Mouse (Mus musculus): Measurements from ENCODE around the gene Fsip1.

Gene Fsip1

DNA sequence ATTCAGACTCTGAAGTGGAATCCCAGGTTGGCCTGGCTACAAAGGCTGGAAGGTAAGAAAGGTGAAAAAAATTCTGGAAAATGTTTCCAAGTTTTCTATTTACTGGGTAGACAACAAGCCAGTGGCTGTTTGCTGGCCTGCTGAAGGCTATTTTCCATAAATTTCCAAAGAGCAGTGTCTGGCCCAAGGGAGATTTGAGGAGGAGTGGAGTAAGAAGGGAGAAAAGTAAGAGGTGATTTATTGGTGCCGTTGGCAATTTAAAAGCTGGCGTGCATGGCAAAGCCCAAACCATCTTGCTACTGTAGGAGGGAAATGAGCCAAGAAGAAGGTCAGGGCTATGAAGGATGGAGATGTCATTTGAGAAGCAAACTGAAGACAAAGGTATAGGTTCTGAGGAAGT lies 171.1 kb downstream of the Fsip1 start:
- DNase-seq = no peak

DNA sequence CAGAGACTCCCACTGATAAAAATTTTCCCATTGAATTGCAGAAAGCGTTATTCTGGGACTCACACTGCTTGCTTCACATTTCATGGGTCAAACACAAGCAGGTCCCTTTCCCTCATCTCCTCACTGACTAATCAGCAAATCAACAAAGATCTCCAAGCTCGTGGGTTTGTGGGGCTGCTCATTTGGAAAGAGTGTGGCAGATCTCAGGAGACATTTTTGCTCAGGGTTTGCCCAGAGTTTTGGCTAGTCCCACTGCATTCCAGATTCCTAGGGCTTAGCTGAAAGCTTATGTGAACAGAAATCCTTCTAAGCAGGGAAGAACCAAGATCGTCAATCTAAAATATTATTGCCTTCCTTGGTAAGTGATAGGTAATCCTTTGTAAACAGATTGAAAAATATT lies 172.1 kb downstream of the Fsip1 start:
- no peak for DNase-seq

DNA sequence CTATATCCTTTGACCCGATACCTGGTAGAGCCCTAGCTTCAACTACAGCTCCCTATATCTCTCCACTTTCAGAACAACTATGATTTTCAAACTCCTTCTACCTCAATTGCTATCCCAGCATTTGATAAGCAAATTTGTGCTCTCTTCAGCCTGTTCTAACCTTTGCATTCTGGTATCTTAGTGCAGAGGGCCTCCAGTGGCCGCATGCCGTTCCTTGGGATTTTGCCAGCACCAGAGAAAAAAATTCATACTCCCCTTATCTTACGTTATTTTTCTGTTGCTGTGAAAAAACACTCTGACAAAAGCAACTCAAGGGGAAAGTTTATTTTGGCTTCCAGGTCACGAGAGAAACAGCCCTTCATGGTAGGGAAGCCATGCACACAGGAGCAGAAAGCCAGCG lies 173.1 kb downstream of the Fsip1 start:
- DNase-seq = no peak

DNA sequence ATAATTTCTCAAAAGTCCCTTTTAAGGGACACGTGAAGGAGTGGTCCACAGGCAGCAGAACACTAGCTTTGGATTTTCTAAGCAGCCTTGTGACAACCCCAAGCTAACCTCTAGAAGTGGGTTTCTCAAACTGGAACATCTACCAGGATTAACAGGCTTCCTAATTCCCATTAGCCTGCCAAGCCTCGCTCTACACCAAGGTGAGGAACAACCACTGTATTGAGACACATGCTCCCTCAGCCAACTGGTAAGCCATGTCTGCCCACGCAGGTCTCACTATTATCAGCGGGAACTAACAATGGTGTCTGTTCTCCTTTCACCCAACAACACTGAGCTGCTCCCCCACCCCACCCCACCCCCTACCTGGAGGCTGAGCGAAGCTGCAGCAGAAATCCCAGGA lies 175.2 kb downstream of the Fsip1 start:
- no peak for DNase-seq
